Mouse (Mus musculus) megakaryocyte, embryonic 14.5 days (primary cell): ENCODE results near the gene Fam83e.

Experiments
- FLI1 ChIP-seq: IDR thresholded peaks from 2 replicates; pipeline ENCODE4 v1.6.1; 2012; ENCODE audit warnings: low read length, inconsistent platforms, mixed read lengths
- GATA1 ChIP-seq: IDR thresholded peaks from 3 replicates; pipeline ENCODE4 v1.6.1; 2012; ENCODE audit warnings: mixed read lengths, low read length, inconsistent platforms, borderline replicate concordance

DNA sequence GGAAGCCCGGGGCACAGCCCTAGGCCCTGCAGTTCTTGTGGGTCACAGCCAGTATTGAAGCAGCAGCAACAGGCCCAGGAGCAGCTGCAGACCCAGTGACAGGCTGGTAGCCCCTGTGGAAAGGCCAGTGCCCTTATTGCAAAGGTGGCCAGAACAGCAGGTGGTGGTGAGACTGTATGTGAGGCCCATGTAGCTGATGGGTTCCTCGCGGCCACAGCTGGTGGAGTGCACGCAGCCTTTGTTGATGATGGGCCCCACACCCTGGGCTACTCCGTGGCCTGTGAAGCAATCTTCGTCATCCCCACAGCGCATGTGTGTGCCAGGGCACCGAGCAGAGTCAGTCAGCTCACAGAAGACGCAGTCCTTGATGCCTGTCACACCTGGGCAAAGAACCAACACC, 4.1 kb downstream of the Fam83e start:
- no peak for TF ChIP-seq GATA1
- TF ChIP-seq FLI1: no peak
